Mouse (Mus musculus) Muller cell, postnatal 12 days (primary cell): Measurements from ENCODE around the gene Akr1e1.
"Not testable (repeated sequence)": the region's sequence is repeated elsewhere in the genome, so short reads cannot be mapped to it uniquely, and the experiment has no call there.

Experiments used
- DNase-seq: peaks from one replicate; pipeline ENCODE4 v3.0.0-alpha.2; 2015; ENCODE audit errors: inconsistent ontology term

Akr1e1 gene

DNA sequence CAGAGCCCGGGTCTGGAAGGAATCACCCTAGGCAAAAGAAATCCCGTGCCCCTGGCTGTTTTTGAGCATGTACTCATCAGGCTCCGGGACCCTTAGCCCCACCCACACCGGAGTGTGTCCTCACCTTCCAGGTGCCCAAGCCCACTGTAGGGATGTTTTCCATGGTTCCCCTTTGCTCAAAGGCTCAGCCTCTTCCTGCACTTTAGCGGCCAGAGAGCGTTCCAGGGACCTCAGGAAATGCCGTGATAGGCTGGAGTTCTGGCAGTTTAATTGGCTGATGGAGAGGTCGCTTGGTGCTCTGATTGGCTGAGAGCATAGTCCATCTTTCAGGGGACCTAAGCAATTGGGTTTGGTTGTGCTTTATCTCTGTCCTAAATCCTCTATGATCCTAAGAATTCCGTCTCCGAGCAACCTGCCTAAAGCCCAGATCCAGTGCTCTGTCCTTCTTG lies at the start of gene Akr1e1:
Gene Akr1e1 (minus strand): TSS at position 214 of the 449 bp plus-strand sequence.
- DNase-seq = peak; percentile 92

DNA sequence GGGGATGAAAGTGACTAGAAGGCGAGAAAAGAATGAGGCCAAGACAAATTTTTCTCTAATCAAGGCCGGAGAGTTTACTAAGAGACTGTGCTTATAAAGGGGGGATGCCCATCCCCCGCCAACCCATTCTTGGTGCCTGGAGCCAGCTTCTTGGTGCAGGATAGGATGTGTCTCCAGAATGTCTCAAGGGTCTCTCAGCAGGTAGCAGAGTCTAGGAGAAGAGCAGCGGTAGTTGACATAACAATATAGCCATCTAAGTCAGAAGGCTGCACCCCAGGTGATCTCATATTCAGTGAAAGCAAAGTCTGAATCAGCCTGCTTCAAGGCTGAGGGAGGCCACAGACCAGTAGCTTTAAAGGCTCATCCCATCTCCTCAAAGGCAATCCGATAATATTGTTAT lies 49.4 kb upstream of the Akr1e1 start:
- no peak for DNase-seq

DNA sequence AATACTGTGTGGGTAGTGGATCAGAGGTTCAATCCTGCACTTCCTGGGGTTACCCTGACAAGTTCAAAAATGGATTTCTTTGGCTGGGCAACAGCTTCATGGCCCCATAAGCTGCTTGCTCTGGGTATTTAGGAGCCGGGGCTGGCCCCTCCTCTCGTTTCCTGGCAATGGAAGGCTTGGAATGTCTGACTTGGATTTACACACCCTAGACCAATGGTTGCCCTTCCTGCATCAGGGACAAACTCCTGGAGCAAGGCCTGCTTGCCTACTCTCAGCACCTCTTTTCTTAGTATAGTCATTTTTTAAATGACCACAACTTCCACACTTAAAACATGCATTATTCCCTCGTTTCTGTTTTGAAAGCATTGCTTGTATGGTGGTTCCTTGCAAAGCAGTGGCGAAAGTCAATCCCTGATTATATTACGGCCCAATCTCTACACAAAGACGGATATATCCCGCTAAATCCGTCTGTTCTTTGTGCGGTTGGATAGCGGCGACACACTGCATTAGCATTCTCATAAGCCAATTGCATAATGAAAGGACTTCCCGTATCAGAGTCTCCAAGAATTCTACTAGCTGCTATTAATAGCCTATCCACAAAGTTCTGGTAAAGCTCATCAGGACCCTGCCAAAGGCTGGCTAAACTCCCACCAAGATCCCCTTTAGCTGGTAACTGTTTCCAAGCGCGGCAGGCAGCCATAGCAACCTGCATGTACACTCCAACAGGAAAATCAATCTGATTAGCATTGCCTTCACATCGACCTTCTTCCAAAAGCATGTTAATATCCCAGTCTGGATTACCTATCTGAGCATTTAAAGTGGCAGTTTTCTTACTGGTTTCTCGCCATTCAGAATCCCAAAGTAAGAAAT lies 47.5 kb upstream of the Akr1e1 start:
- DNase-seq = no peak

- DNase-seq = no peak
Observed at GRCm38 (mm10) chr13:4650190-4650589, 41.2 kb upstream of the Akr1e1 start.

DNA sequence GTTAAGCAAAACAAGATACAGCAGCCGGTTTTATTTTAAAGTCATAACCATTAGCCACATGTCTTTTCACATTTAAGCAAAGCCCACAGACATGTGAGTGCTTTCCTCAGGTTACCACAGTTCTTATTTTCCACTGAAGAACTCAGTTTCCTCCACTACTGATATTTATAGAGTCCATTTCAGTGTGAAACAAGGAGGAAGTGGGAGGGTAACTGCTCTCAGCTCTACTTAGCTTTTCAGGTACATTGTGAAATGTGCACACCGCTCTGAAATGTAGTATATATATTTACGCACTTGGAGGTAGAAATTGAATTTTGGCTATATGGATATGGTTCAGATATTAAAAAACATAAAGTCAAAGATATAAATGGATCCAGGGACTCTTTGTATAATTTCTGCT lies 36.3 kb upstream of the Akr1e1 start:
- DNase-seq = no peak

GRCm38 (mm10) chr13:4610902-4611301 lies 1.9 kb upstream of the Akr1e1 start:
- DNase-seq = peak; percentile 30

- DNase-seq = no peak
Observed at GRCm38 (mm10) chr13:4608530-4608929, 444 bp downstream of the Akr1e1 start.

GRCm38 (mm10) chr13:4606821-4607220 lies 2.2 kb downstream of the Akr1e1 start:
- no peak for DNase-seq

DNA sequence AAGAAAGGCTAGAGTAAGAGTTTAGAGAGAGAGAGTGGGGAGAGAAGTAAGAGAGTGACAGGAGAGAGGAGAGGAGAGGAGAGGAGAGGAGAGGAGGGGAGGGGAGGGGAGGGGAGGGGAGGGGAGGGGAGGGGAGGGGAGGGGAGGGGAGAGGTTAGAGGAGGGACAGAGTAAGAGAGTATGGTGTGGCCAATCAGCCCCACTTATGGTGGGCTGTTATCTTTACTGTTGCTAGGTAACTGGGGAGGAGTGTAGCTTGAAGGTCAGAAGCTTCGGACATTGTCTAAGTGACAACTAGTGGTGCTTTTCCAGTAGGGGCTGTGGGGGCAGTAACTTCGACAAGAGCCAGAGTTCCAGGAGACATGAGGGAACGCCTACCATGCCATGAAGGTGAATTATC lies 5.5 kb downstream of the Akr1e1 start:
- not testable (repeated sequence) for DNase-seq

- no peak for DNase-seq
Observed at GRCm38 (mm10) chr13:4576921-4577320, 32.1 kb downstream of the Akr1e1 start.

GRCm38 (mm10) chr13:4573871-4574270 lies 35.1 kb downstream of the Akr1e1 start, which contains the start of gene Akr1c21:
TSS of gene Akr1c21 (plus strand) at chr13:4574075.
- DNase-seq = no peak

DNA sequence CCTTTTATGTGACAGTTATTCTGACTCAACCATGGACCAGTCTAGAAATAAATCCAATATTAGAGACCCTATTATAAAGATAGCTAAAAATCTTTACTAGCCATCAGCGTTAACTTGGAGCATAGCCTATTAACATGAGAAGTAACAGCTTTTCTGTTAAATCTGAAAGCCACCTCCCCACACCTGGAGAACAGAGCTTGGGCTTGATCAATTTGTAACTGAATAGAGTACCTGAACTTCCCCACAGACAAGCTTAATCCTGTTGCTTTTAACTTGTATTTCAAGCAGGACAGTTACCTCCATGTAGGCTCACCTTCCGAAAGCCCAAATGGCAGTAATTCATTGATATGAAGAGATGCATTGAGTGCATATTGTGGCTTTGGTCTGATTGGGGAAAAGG lies 43.0 kb downstream of the Akr1e1 start:
- no peak for DNase-seq

DNA sequence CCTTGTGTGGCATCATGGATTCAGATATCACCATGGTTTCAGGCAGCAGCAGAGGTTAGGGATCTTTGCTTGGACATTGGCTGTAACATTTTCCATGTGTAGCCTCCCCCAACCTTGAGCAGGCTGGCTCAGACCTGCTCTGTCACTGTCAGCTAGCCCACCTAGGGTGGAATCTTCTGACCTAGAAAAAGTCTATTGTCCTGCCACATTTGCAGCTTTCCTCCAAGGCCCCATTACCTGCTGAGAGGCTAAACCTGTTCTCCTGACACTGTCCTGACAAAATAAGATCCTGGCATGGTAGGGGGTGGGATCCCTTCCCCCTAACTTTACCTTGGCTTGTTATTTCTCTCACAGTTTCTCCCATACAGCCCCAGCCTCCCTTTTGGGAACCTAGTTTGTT lies 48.5 kb downstream of the Akr1e1 start:
- DNase-seq = no peak

- no peak for DNase-seq
Observed at GRCm38 (mm10) chr13:4559143-4559542, 49.8 kb downstream of the Akr1e1 start.
